Mouse (Mus musculus) heart, adult 2 months (tissue): ENCODE measurements around the gene Actg1.

ENCODE experiments used
- CTCF ChIP-seq: fragments of 200-600 bp; IDR thresholded peaks from 2 replicates; pipeline ENCODE4 v1.8.1; 2022; ENCODE audit warnings: antibody characterized with exemption, mild to moderate bottlenecking, moderate library complexity
- EP300 ChIP-seq: fragments of 200-500 bp; IDR thresholded peaks from 2 replicates; pipeline ENCODE4 v1.6.1; 2011; ENCODE audit warnings: low read depth, low read length, control low read depth; ENCODE audit not compliant: insufficient read depth
- POLR2A ChIP-seq: fragments of 200-500 bp; IDR thresholded peaks from 2 replicates; pipeline ENCODE4 v1.6.1; 2011; ENCODE audit warnings: mild to moderate bottlenecking, low read depth, low read length, control low read depth; ENCODE audit not compliant: insufficient read depth

GRCm38 (mm10) chr11:120315832-120316689, 32.3 kb downstream of the Actg1 start:
- no peak for TF ChIP-seq CTCF
- peak; percentile 99 for TF ChIP-seq POLR2A
- TF ChIP-seq EP300: peak; percentile 41; the same call in 1 of the 2 replicates
